Mouse (Mus musculus) ES-E14 (cell line): ENCODE data around the gene Iffo2. TPM values are rescaled to one million over a fixed set of nuclear protein-coding genes. Genes with fewer than 3 reads are reported as not detected.

ENCODE experiments used
- DNase-seq: peaks from one replicate; pipeline ENCODE4 v3.0.0-alpha.2; 2013; ENCODE audit warnings: low read depth, low spot score
- H3K27ac ChIP-seq: 2 replicates; pipeline ENCODE4 v1.5.1; 2012; ENCODE audit warnings: low read depth, mild to moderate bottlenecking, low read length, moderate library complexity, mixed read lengths; ENCODE audit not compliant: poor library complexity, insufficient read depth, severe bottlenecking
- H3K36me3 ChIP-seq: 2 replicates; pipeline ENCODE4 v1.6.1; 2012; ENCODE audit warnings: mild to moderate bottlenecking, low read length, moderate library complexity, mixed read lengths; ENCODE audit not compliant: control insufficient read depth, poor library complexity, insufficient read depth, severe bottlenecking
- H3K4me1 ChIP-seq, 2 experiments: fragments of 150-350 bp in 1 of 2; sonication (generic) in 1 of 2; 2 replicates each; pipeline ENCODE4 v1.6.1; 2012; ENCODE audit warnings: low read length in 2 of 2, mild to moderate bottlenecking in 1 of 2, mixed read lengths in 1 of 2; ENCODE audit not compliant: control insufficient read depth in 2 of 2, insufficient read depth in 2 of 2, poor library complexity in 1 of 2
- H3K4me3 ChIP-seq, 2 experiments: fragments of 150-350 bp in 1 of 2; sonication (generic) in 1 of 2; 2 replicates each; pipeline ENCODE4 v1.5.1; 2012; ENCODE audit warnings: low read length in 2 of 2, low read depth in 1 of 2, mild to moderate bottlenecking in 1 of 2, mixed read lengths in 1 of 2; ENCODE audit not compliant: insufficient read depth in 1 of 2, poor library complexity in 1 of 2, severe bottlenecking in 1 of 2
- H3K9ac ChIP-seq: 2 replicates; pipeline ENCODE4 v1.6.1; 2012; ENCODE audit warnings: low read depth, mild to moderate bottlenecking, low read length, mixed read lengths; ENCODE audit not compliant: poor library complexity, insufficient read depth, severe bottlenecking
- H3K9me3 ChIP-seq: fragments of 150-350 bp; sonication (generic); 2 replicates; pipeline ENCODE4 v1.6.1; 2012; ENCODE audit warnings: low read depth, mild to moderate bottlenecking, low read length; ENCODE audit not compliant: control insufficient read depth, insufficient read depth
- CHD2 ChIP-seq: IDR thresholded peaks from 2 replicates; pipeline ENCODE4 v1.6.1; 2014; ENCODE audit warnings: mild to moderate bottlenecking, low read depth, low read length, inconsistent platforms
- HCFC1 ChIP-seq: IDR thresholded peaks from 2 replicates; pipeline ENCODE4 v1.6.1; 2012; ENCODE audit warnings: low read length, inconsistent platforms, borderline replicate concordance; ENCODE audit not compliant: insufficient read depth
- MAFK ChIP-seq: IDR thresholded peaks from 2 replicates; pipeline ENCODE4 v1.6.1; 2014; ENCODE audit warnings: mild to moderate bottlenecking, low read depth, low read length, inconsistent platforms; ENCODE audit not compliant: insufficient read depth
- ZC3H11A ChIP-seq: IDR thresholded peaks from 2 replicates; pipeline ENCODE4 v1.6.1; 2012; ENCODE audit warnings: low read depth, mild to moderate bottlenecking, inconsistent platforms, low read length, borderline replicate concordance
- ZNF384 ChIP-seq: IDR thresholded peaks from 2 replicates; pipeline ENCODE4 v1.6.1; 2012; ENCODE audit warnings: low read depth, low read length, inconsistent platforms
- in situ Hi-C, 2 experiments: fragments of 600-800 bp; cut with MboI; formaldehyde crosslinking; loops; one replicate each; pipeline ENCODE4 v1.15.1; 2025; ENCODE audit warnings: low sequenced_read_pairs in 2 of 2, inconsistent platforms in 1 of 2; ENCODE audit not compliant: unreplicated experiment in 2 of 2
- total RNA-seq: library from RNA; depleted of rRNA; stranded (reverse); fragments of 300-350 nt; gene quantifications from 2 replicates; pipeline ENCODE4 v1.2.3, GENCODE M21; 2012

Iffo2 gene
- total RNA-seq, 1 experiment = 19.3 TPM

DNA sequence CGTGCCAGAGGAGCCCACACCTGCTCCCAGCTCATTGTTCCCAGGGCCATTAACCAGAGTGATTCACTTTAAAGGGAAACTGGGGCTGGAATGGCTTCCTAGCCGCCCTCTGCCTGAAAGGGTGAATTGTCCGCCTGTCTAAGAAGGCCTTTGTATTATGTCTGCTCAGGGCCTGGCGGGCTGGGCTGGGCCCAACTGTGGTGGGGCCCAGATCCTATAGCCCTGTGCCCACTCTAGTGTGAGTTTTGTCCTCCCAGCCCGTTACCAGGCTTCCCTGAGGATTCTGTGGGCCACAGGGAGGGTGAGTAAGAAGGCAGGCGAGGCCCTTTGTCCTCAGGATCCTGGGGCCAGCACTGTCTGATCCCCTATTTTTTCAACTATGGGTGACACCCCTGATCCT lies 15.4 kb downstream of the Iffo2 start:
- no peaks in the 10 kb centered on the region for H3K36me3 ChIP-seq
- H3K4me3 ChIP-seq = no peak overlapping the region
- H3K9me3 ChIP-seq = no peaks in the 10 kb centered on the region
- no peak overlapping the region for H3K27ac ChIP-seq
- TF ChIP-seq HCFC1 (no peak), ZC3H11A (no peak), CHD2 (no peak), ZNF384 (no peak), MAFK (no peak)
- in situ Hi-C loops = no loop called here
- no peak for DNase-seq
- peaks cover 0 to 2% of the 10 kb centered on the region in 2 experiments; a peak in 1 of 4 replicates for H3K4me1 ChIP-seq
- no peak overlapping the region for H3K9ac ChIP-seq

DNA sequence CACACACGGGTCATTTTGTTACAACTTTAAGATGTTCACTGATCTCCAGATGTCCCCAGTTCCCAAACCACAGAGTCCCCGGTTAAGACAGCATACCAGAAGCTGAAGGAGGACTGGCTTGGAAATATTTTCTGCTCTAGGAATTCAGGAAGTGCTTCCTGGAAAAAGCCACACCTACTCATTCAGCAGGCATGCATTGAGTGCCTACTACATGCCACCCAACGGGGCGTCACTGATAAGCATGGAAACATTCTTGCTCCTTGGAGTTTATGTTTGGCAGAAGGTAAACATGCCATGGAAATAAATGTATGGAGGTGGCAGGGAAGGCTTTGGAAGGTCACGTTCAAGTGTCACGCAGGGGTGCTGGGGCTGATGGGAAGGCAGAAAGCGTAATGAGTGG lies 19.1 kb downstream of the Iffo2 start:
- H3K4me3 ChIP-seq = no peak overlapping the region
- H3K36me3 ChIP-seq = no peaks in the 10 kb centered on the region
- no peak for DNase-seq
- H3K27ac ChIP-seq = no peak overlapping the region
- no peak for TF ChIP-seq CHD2
- TF ChIP-seq HCFC1 = no peak
- no peak for TF ChIP-seq MAFK
- no peak for TF ChIP-seq ZC3H11A
- TF ChIP-seq ZNF384 = no peak
- in situ Hi-C loops = no loop called here
- no peak overlapping the region for H3K9ac ChIP-seq
- peaks cover 0 to 3% of the 10 kb centered on the region in 2 experiments; a peak in 1 of 4 replicates for H3K4me1 ChIP-seq
- H3K9me3 ChIP-seq = no peaks in the 10 kb centered on the region

DNA sequence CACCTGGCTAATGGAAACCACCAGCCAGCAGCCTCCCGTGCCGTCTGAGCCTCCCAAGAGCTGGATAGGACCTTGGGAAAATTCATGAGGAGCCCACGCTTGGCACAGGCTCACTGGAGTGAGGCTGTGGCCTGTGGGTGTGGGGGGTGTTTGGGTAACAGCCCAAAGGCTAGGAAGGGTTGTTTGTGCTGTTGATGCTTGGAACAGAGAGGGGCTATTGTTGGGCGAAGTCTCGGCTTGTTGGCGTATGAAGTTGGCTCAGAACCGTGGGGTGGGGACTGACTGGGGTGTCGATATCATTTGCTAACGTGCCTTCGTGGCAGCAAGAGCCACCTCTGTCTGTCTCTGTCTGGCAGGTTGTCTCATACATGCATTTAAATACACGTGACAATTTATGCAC lies 24.9 kb downstream of the Iffo2 start:
- no peak for DNase-seq
- no peak overlapping the region; the same call in 1 of the 2 replicates for H3K9ac ChIP-seq
- peaks cover 0 to 14% of the 10 kb centered on the region in 2 experiments; a peak in 2 of 4 replicates for H3K4me1 ChIP-seq
- H3K9me3 ChIP-seq = no peaks in the 10 kb centered on the region
- H3K27ac ChIP-seq = no peak overlapping the region
- H3K4me3 ChIP-seq = no peak overlapping the region
- no peaks in the 10 kb centered on the region for H3K36me3 ChIP-seq
- TF ChIP-seq MAFK = no peak
- TF ChIP-seq CHD2 = no peak
- TF ChIP-seq ZNF384 = no peak
- no peak for TF ChIP-seq HCFC1
- no peak for TF ChIP-seq ZC3H11A
- in situ Hi-C loops = no loop called here

DNA sequence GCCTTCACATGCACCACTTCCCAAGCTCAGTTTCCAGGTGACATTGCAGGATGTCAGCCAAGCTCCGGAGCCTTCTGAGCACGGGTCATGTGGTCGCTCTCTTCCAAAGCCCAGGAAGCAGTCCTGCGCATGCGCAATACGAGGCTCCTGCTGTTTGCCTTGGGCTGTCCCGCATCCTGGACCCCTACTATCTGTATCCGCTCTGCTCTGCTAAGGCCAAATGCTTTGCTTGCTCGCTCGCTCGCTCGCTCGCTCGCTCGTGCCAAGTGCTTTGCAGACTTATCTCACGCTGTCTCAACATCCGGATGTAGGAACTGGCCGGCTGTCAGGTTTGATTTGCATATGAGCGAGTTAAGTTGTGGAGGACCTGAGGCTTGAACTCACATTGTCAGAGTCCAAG lies 25.6 kb downstream of the Iffo2 start:
- Histone ChIP-seq H3K27ac (no peak overlapping the region; the same call in 1 of the 2 replicates), H3K9me3 (no peaks in the 10 kb centered on the region), H3K4me3 (0 out of 4 replicates have a peak overlapping the region, but pooled peaks of 1 of the 2 experiments have one; percentile 14), H3K36me3 (no peaks in the 10 kb centered on the region), H3K9ac (0 out of 2 replicates have a peak overlapping the region, but pooled peaks have one; percentile 44), H3K4me1 (peaks cover 0 to 14% of the 10 kb centered on the region in 2 experiments; a peak in 2 of 4 replicates)
- TF ChIP-seq HCFC1 = no peak
- TF ChIP-seq ZC3H11A = no peak
- in situ Hi-C loops = no loop called here
- peak; percentile 29 for DNase-seq

DNA sequence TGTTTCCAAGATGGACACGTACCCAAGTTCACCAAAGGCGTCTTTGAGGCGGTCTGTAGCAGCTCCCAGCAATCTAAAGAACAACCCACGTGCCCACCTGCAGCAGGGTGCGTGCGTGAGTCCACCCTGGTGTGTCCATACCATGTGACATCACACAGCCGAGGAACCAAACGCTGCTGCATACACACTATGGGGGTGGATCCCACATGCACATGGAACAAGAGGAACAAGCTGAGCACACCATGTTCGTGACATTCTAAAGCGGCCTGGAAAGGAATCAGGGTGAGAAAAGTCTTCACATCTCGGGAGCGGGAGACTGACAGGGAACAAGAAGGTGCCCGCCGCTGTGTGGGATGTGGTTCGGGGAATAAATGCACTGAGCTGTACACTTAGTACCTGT lies 38.0 kb downstream of the Iffo2 start:
- Histone ChIP-seq H3K9me3 (no peaks in the 10 kb centered on the region), H3K27ac (no peak overlapping the region), H3K4me3 (no peak overlapping the region), H3K4me1 (peaks cover 0 to 2% of the 10 kb centered on the region in 2 experiments; a peak in 1 of 4 replicates), H3K9ac (no peak overlapping the region), H3K36me3 (no peaks in the 10 kb centered on the region)
- TF ChIP-seq MAFK (no peak), CHD2 (no peak), HCFC1 (no peak), ZNF384 (no peak), ZC3H11A (no peak)
- in situ Hi-C loops = no loop called here
- DNase-seq = no peak
